Mouse (Mus musculus): Measurements from ENCODE around the gene Noxo1.

GRCm38 (mm10) chr17:24697985-24698384 is 2.0 kb downstream of the Noxo1 start:
- TF ChIP-seq CTCF (IDR thresholded peaks at IDR 0.05; ENCODE audit: control insufficient read depth, insufficient read depth, insufficient read length) = no peak
- TF ChIP-seq MYOD1 (IDR thresholded peaks at IDR 0.05; ENCODE audit: control insufficient read depth, insufficient read length, low read depth) = no peak
- no peak for TF ChIP-seq MAX (IDR thresholded peaks at IDR 0.05)
- no peak for TF ChIP-seq USF1 (IDR thresholded peaks at IDR 0.05; ENCODE audit: low read depth)
- TF ChIP-seq CEBPB (IDR thresholded peaks at IDR 0.05; ENCODE audit: low read depth) = no peak
- TF ChIP-seq MYOG (IDR thresholded peaks at IDR 0.05; ENCODE audit: control insufficient read depth, extremely low read depth, insufficient read length) = no peak

All from C2C12 (cell line).